Comparison of ENCODE assay signal across 18 mouse cellular contexts in genomic region chr2:180095711-180096110, GRCm38 (mm10). TPM values are rescaled to one million over a fixed set of nuclear protein-coding genes. Genes with fewer than 3 reads are reported as not detected.
DNase-seq lines count a peak whose midpoint lies in the region; ATAC-seq lines count a peak whose summit lies in the region.
"Had no signal": no experiment of that assay in that cellular context is flagged by ENCODE, and none has a peak within 500 bp of the region (broad histone marks: within the 10 kb centered on the region; RNA-seq: fewer than 3 reads in every experiment).

No protein-coding gene starts in this region.

- no peak overlapping the region for H3K27ac ChIP-seq in embryonic facial prominence, embryonic 11.5 days (replicated peaks; ENCODE audit: low read depth, low read length)
- no peak overlapping the region for H3K27ac ChIP-seq in embryonic facial prominence, embryonic 10.5 days (replicated peaks)
- H3K27ac ChIP-seq in lung, embryonic 16.5 days (ENCODE audit: low read length), result no peak overlapping the region
- peak overlapping the region; percentile 35; the same call in 1 of the 2 replicates for H3K27ac ChIP-seq in forebrain, embryonic 13.5 days
- H3K27ac ChIP-seq in liver, embryonic 11.5 days (ENCODE audit: low read depth, low read length), result no peak overlapping the region
- H3K27ac ChIP-seq: left cerebral cortex, adult 2 months; neural tube, embryonic 12.5 days had no signal

- no peaks in the 10 kb centered on the region for H3K4me1 ChIP-seq in embryonic facial prominence, embryonic 11.5 days (ENCODE audit: control insufficient read depth, insufficient read depth, low read length)
- H3K4me1 ChIP-seq in embryonic facial prominence, embryonic 10.5 days, result peaks cover 15% of the 10 kb centered on the region
- no peaks in the 10 kb centered on the region for H3K4me1 ChIP-seq in lung, embryonic 16.5 days (replicated peaks; ENCODE audit: control insufficient read depth, insufficient read depth, low read length)
- peaks cover 38% of the 10 kb centered on the region for H3K4me1 ChIP-seq in forebrain, embryonic 13.5 days
- H3K4me1 ChIP-seq in liver, embryonic 11.5 days (replicated peaks; ENCODE audit: control insufficient read depth, insufficient read depth, low read length), result peaks cover 4% of the 10 kb centered on the region; the same call in 1 of the 2 replicates
- H3K4me1 ChIP-seq: heart, embryonic 12.5 days had no signal

- H3K36me3 ChIP-seq in embryonic facial prominence, embryonic 11.5 days (replicated peaks; ENCODE audit: control insufficient read depth, insufficient read depth, low read depth, low read length), result no peaks in the 10 kb centered on the region
- H3K36me3 ChIP-seq in embryonic facial prominence, embryonic 10.5 days (replicated peaks), result no peaks in the 10 kb centered on the region
- no peaks in the 10 kb centered on the region for H3K36me3 ChIP-seq in lung, embryonic 16.5 days (ENCODE audit: control insufficient read depth, insufficient read depth, low read length)
- no peaks in the 10 kb centered on the region for H3K36me3 ChIP-seq in forebrain, embryonic 13.5 days (ENCODE audit: poor library complexity, severe bottlenecking)
- no peaks in the 10 kb centered on the region for H3K36me3 ChIP-seq in liver, embryonic 11.5 days (ENCODE audit: control insufficient read depth, insufficient read depth, low read length)
- H3K36me3 ChIP-seq: heart, embryonic 12.5 days; neural tube, embryonic 12.5 days had no signal

- H3K27me3 ChIP-seq in embryonic facial prominence, embryonic 11.5 days (ENCODE audit: control insufficient read depth, insufficient read depth, low read length), result peaks cover 12% of the 10 kb centered on the region
- peaks cover 45% of the 10 kb centered on the region for H3K27me3 ChIP-seq in embryonic facial prominence, embryonic 10.5 days (replicated peaks; ENCODE audit: low read depth, poor library complexity, severe bottlenecking)
- peaks cover 21% of the 10 kb centered on the region for H3K27me3 ChIP-seq in lung, embryonic 16.5 days (ENCODE audit: control insufficient read depth, insufficient read depth, low read depth, low read length)
- H3K27me3 ChIP-seq in forebrain, embryonic 13.5 days, result peaks cover 28% of the 10 kb centered on the region
- H3K27me3 ChIP-seq in liver, embryonic 11.5 days (replicated peaks; ENCODE audit: control insufficient read depth, insufficient read depth, low read length), result peaks cover 36% of the 10 kb centered on the region

- WGBS in embryonic facial prominence, embryonic 11.5 days, result 32% methylated on average over 5 of the region's 5 CpGs
- 31% methylated on average over 5 of the region's 5 CpGs for WGBS in embryonic facial prominence, embryonic 10.5 days
- WGBS in lung, embryonic 16.5 days, result 29% methylated on average over 5 of the region's 5 CpGs
- 20% methylated on average over 5 of the region's 5 CpGs for WGBS in forebrain, embryonic 13.5 days
- WGBS in liver, embryonic 11.5 days, result 41% methylated on average over 5 of the region's 5 CpGs

- 0 out of 2 replicates have a peak, but pooled peaks have one; percentile 32 for ATAC-seq in embryonic facial prominence, embryonic 11.5 days (replicated peaks; ENCODE audit: insufficient number of reproducible peaks, low FRiP score, low TSS enrichment, low read depth)
- peak; percentile 45; the same call in 1 of the 2 replicates for ATAC-seq in lung, embryonic 16.5 days (ENCODE audit: low read depth)
- peak; percentile 74 for ATAC-seq in forebrain, embryonic 13.5 days
- ATAC-seq in liver, embryonic 11.5 days (replicated peaks; ENCODE audit: low FRiP score), result no peak
- ATAC-seq: Patski had no signal

- no peaks in the 10 kb centered on the region for H3K9me3 ChIP-seq in embryonic facial prominence, embryonic 11.5 days (replicated peaks; ENCODE audit: control insufficient read depth, low read length)
- no peaks in the 10 kb centered on the region for H3K9me3 ChIP-seq in embryonic facial prominence, embryonic 10.5 days
- H3K9me3 ChIP-seq in lung, embryonic 16.5 days (ENCODE audit: control insufficient read depth, low read length), result no peaks in the 10 kb centered on the region
- H3K9me3 ChIP-seq in forebrain, embryonic 13.5 days (replicated peaks), result no peaks in the 10 kb centered on the region
- H3K9me3 ChIP-seq in liver, embryonic 11.5 days (ENCODE audit: control insufficient read depth, low read length), result no peaks in the 10 kb centered on the region
- H3K9me3 ChIP-seq: heart, embryonic 12.5 days; megakaryocyte, embryonic 14.5 days; neural tube, embryonic 12.5 days had no signal

- H3K9ac ChIP-seq in embryonic facial prominence, embryonic 11.5 days (replicated peaks; ENCODE audit: low read length), result no peak overlapping the region
- no peak overlapping the region for H3K9ac ChIP-seq in lung, embryonic 16.5 days (ENCODE audit: low read length)
- no peak overlapping the region for H3K9ac ChIP-seq in forebrain, embryonic 13.5 days
- H3K9ac ChIP-seq in liver, embryonic 11.5 days (ENCODE audit: low read depth, low read length), result no peak overlapping the region
- H3K9ac ChIP-seq: heart, embryonic 12.5 days; neural tube, embryonic 12.5 days had no signal

- H3K4me2 ChIP-seq in embryonic facial prominence, embryonic 11.5 days (ENCODE audit: low read depth, low read length), result no peak overlapping the region
- no peak overlapping the region for H3K4me2 ChIP-seq in lung, embryonic 16.5 days (ENCODE audit: low read depth, low read length)
- H3K4me2 ChIP-seq in forebrain, embryonic 13.5 days, result no peak overlapping the region
- no peak overlapping the region for H3K4me2 ChIP-seq in liver, embryonic 11.5 days
- H3K4me2 ChIP-seq: heart, embryonic 12.5 days; neural tube, embryonic 12.5 days had no signal

- peak; percentile 7 for DNase-seq in embryonic facial prominence, embryonic 11.5 days (ENCODE audit: low spot score)
- DNase-seq in embryonic facial prominence, embryonic 10.5 days (ENCODE audit: low spot score), result no peak
- no peak for DNase-seq in lung, postnatal 10 days
- DNase-seq in thymus, postnatal 0 days (ENCODE audit: low spot score), result peak; percentile 91
- DNase-seq in liver, embryonic 11.5 days (ENCODE audit: low spot score), result no peak
- no peak for DNase-seq in cerebellum, adult 9-10 months
- DNase-seq: cerebellum, adult 2 months; gastrocnemius, postnatal 10 days; kidney, adult 8-10 months; lung, adult 2 months had no signal

- H3K4me3 ChIP-seq in embryonic facial prominence, embryonic 11.5 days (ENCODE audit: low read depth, low read length), result no peak overlapping the region
- no peak overlapping the region for H3K4me3 ChIP-seq in embryonic facial prominence, embryonic 10.5 days
- H3K4me3 ChIP-seq in lung, embryonic 16.5 days (ENCODE audit: low read length), result no peak overlapping the region
- H3K4me3 ChIP-seq in forebrain, embryonic 13.5 days, result no peak overlapping the region
- no peak overlapping the region for H3K4me3 ChIP-seq in liver, embryonic 11.5 days (ENCODE audit: low read depth, low read length)
- H3K4me3 ChIP-seq: heart, embryonic 12.5 days; left cerebral cortex, adult 2 months; megakaryocyte, embryonic 14.5 days; neural tube, embryonic 12.5 days had no signal

RNA-seq across cellular contexts. Expression of gene Hrh3, which starts 8.6 kb away (rescaled TPM):
- 0.41 and 0.52 TPM in 2 replicates for polyA plus RNA-seq in embryonic facial prominence, embryonic 11.5 days (2014; fragmentation: Nextera tagmentation; extraction: Ambion mirVana)
- 0.49 and 0.67 TPM in 2 replicates for polyA plus RNA-seq in embryonic facial prominence, embryonic 10.5 days (2016; fragmentation: Nextera tagmentation; extraction: Ambion mirVana)
- polyA plus RNA-seq in lung, embryonic 16.5 days (2015; fragmentation: Nextera tagmentation; extraction: Ambion mirVana), result not detected in 2 replicates
- polyA plus RNA-seq in forebrain, embryonic 13.5 days (2015; fragmentation: Nextera tagmentation; extraction: Ambion mirVana), result 2.3 and 2.8 TPM in 2 replicates
- 0.46 and 0.49 TPM in 2 replicates for polyA plus RNA-seq in thymus, postnatal 0 days (2015; fragmentation: Nextera tagmentation; extraction: Ambion mirVana)
- not detected in 2 replicates for polyA plus RNA-seq in liver, embryonic 11.5 days (2014; fragmentation: Nextera tagmentation; extraction: Ambion mirVana)
- polyA plus RNA-seq: heart, embryonic 12.5 days; spleen, adult 2 months had no signal

RNA-seq across cellular contexts. Expression of gene Osbpl2, which starts 23.4 kb away (rescaled TPM):
- 31.5 and 33.0 TPM in 2 replicates for polyA plus RNA-seq in embryonic facial prominence, embryonic 11.5 days (2014; fragmentation: Nextera tagmentation; extraction: Ambion mirVana)
- polyA plus RNA-seq in embryonic facial prominence, embryonic 10.5 days (2016; fragmentation: Nextera tagmentation; extraction: Ambion mirVana), result 23.6 and 24.9 TPM in 2 replicates
- polyA plus RNA-seq in lung, embryonic 16.5 days (2015; fragmentation: Nextera tagmentation; extraction: Ambion mirVana), result 29.9 and 30.3 TPM in 2 replicates
- 48.8 and 53.1 TPM in 2 replicates for polyA plus RNA-seq in forebrain, embryonic 13.5 days (2015; fragmentation: Nextera tagmentation; extraction: Ambion mirVana)
- 26.5 and 27.3 TPM in 2 replicates for polyA plus RNA-seq in thymus, postnatal 0 days (2015; fragmentation: Nextera tagmentation; extraction: Ambion mirVana)
- polyA plus RNA-seq in liver, embryonic 11.5 days (2014; fragmentation: Nextera tagmentation; extraction: Ambion mirVana), result 19.2 and 20.4 TPM in 2 replicates

RNA-seq across cellular contexts. Expression of gene Mtg2, which starts 25.3 kb away (rescaled TPM):
- 25.5 and 28.1 TPM in 2 replicates for polyA plus RNA-seq in embryonic facial prominence, embryonic 11.5 days (2014; fragmentation: Nextera tagmentation; extraction: Ambion mirVana)
- polyA plus RNA-seq in embryonic facial prominence, embryonic 10.5 days (2016; fragmentation: Nextera tagmentation; extraction: Ambion mirVana), result 31.3 and 33.0 TPM in 2 replicates
- polyA plus RNA-seq in lung, embryonic 16.5 days (2015; fragmentation: Nextera tagmentation; extraction: Ambion mirVana), result 26.3 and 27.4 TPM in 2 replicates
- polyA plus RNA-seq in forebrain, embryonic 13.5 days (2015; fragmentation: Nextera tagmentation; extraction: Ambion mirVana), result 34.2 and 34.8 TPM in 2 replicates
- 25.6 and 25.9 TPM in 2 replicates for polyA plus RNA-seq in thymus, postnatal 0 days (2015; fragmentation: Nextera tagmentation; extraction: Ambion mirVana)
- polyA plus RNA-seq in liver, embryonic 11.5 days (2014; fragmentation: Nextera tagmentation; extraction: Ambion mirVana), result 23.1 and 28.2 TPM in 2 replicates

RNA-seq across cellular contexts. Expression of gene Ss18l1, which starts 53.4 kb away (rescaled TPM):
- 8.0 and 9.5 TPM in 2 replicates for polyA plus RNA-seq in embryonic facial prominence, embryonic 11.5 days (2014; fragmentation: Nextera tagmentation; extraction: Ambion mirVana)
- 8.3 and 8.6 TPM in 2 replicates for polyA plus RNA-seq in embryonic facial prominence, embryonic 10.5 days (2016; fragmentation: Nextera tagmentation; extraction: Ambion mirVana)
- 4.0 and 4.7 TPM in 2 replicates for polyA plus RNA-seq in lung, embryonic 16.5 days (2015; fragmentation: Nextera tagmentation; extraction: Ambion mirVana)
- 33.9 and 38.7 TPM in 2 replicates for polyA plus RNA-seq in forebrain, embryonic 13.5 days (2015; fragmentation: Nextera tagmentation; extraction: Ambion mirVana)
- polyA plus RNA-seq in thymus, postnatal 0 days (2015; fragmentation: Nextera tagmentation; extraction: Ambion mirVana), result 2.6 and 2.9 TPM in 2 replicates
- 2.6 and 2.7 TPM in 2 replicates for polyA plus RNA-seq in liver, embryonic 11.5 days (2014; fragmentation: Nextera tagmentation; extraction: Ambion mirVana)

RNA-seq across cellular contexts. Expression of gene Psma7, which starts 53.5 kb away (rescaled TPM):
- polyA plus RNA-seq in embryonic facial prominence, embryonic 11.5 days (2014; fragmentation: Nextera tagmentation; extraction: Ambion mirVana), result 751 and 753 TPM in 2 replicates
- polyA plus RNA-seq in embryonic facial prominence, embryonic 10.5 days (2016; fragmentation: Nextera tagmentation; extraction: Ambion mirVana), result 909 and 921 TPM in 2 replicates
- 458 and 471 TPM in 2 replicates for polyA plus RNA-seq in lung, embryonic 16.5 days (2015; fragmentation: Nextera tagmentation; extraction: Ambion mirVana)
- polyA plus RNA-seq in forebrain, embryonic 13.5 days (2015; fragmentation: Nextera tagmentation; extraction: Ambion mirVana), result 716 and 737 TPM in 2 replicates
- polyA plus RNA-seq in thymus, postnatal 0 days (2015; fragmentation: Nextera tagmentation; extraction: Ambion mirVana), result 747 and 765 TPM in 2 replicates
- 710 and 721 TPM in 2 replicates for polyA plus RNA-seq in liver, embryonic 11.5 days (2014; fragmentation: Nextera tagmentation; extraction: Ambion mirVana)

Comparison
In these comparisons a context has a peak if more than half of its experiments do, and no peak if none do; other contexts are left out.
1. DNase-seq: peak in embryonic facial prominence, embryonic 11.5 days (single experiment) and thymus, postnatal 0 days (single experiment); none in embryonic facial prominence, embryonic 10.5 days (single experiment), lung, postnatal 10 days (single experiment), liver, embryonic 11.5 days (single experiment) and cerebellum, adult 9-10 months (single experiment).